Mouse (Mus musculus): Measurements from ENCODE around the gene Boll.

- TF ChIP-seq ZNF384 (IDR thresholded peaks at IDR 0.05; ENCODE audit: low read depth, low read length) (no peak), CTCF (conservative IDR thresholded peaks at IDR 0.05 in 1 of 2, IDR thresholded peaks at IDR 0.05 in 1 of 2; ENCODE audit: low read depth in 2 of 2, low read length in 2 of 2) (no peak), ZMIZ1 (IDR thresholded peaks at IDR 0.05; ENCODE audit: low read depth, low read length) (no peak), CHD1 (IDR thresholded peaks at IDR 0.05; ENCODE audit: low read depth, low read length) (no peak), PAX5 (IDR thresholded peaks at IDR 0.05; ENCODE audit: low read length) (no peak), NRF1 (IDR thresholded peaks at IDR 0.05; ENCODE audit: low read depth, low read length) (no peak), USF1 (IDR thresholded peaks at IDR 0.05; ENCODE audit: low read depth, low read length) (no peak), MAX (IDR thresholded peaks at IDR 0.05; ENCODE audit: low read length) (no peak), RAD21 (IDR thresholded peaks at IDR 0.05; ENCODE audit: low read depth, low read length) (no peak), POLR2A (IDR thresholded peaks at IDR 0.05; ENCODE audit: low read depth, low read length) (no peak), POLR2AphosphoS2 (IDR thresholded peaks at IDR 0.05; ENCODE audit: low read depth, low read length) (no peak), TBP (conservative IDR thresholded peaks at IDR 0.05; ENCODE audit: low read depth, low read length) (no peak), MAZ (IDR thresholded peaks at IDR 0.05; ENCODE audit: low read depth, low read length) (no peak)
Measured at GRCm38 (mm10) chr1:55406531-55407375, 43.5 kb upstream of the Boll start.

Data from CH12.LX (cell line).